Mouse (Mus musculus) midbrain, postnatal 0 days (tissue): Measurements from ENCODE around the gene Podn. TPM values are rescaled to one million over a fixed set of nuclear protein-coding genes. Genes with fewer than 3 reads are reported as not detected.

ENCODE experiments used
- ATAC-seq: fragments of 200-750 bp; cut with Nextera tagmentation; 2 replicates; pipeline ENCODE4 v1.8.0; 2017; ENCODE audit warnings: moderate number of reproducible peaks, mild to moderate bottlenecking, moderate TSS enrichment, moderate library complexity; ENCODE audit not compliant: low FRiP score
- DNase-seq: peaks from one replicate; pipeline ENCODE4 v3.0.0-alpha.2; 2015; ENCODE audit warnings: low spot score
- H3K27ac ChIP-seq: fragments of 300-500 bp; sonication (generic); 2 replicates; pipeline ENCODE4 v1.5.1; 2014; ENCODE audit warnings: low read depth, mild to moderate bottlenecking, low read length, mixed read lengths
- H3K27me3 ChIP-seq: fragments of 300-500 bp; sonication (generic); 2 replicates; pipeline ENCODE4 v1.6.1; 2014; ENCODE audit warnings: low read length, control low read depth, mixed read lengths; ENCODE audit not compliant: insufficient read depth
- H3K36me3 ChIP-seq: fragments of 300-500 bp; sonication (generic); 2 replicates; pipeline ENCODE4 v1.6.1; 2014; ENCODE audit warnings: low read length, control low read depth, mixed read lengths; ENCODE audit not compliant: insufficient read depth
- H3K4me1 ChIP-seq: fragments of 300-500 bp; sonication (generic); 2 replicates; pipeline ENCODE4 v1.6.1; 2014; ENCODE audit warnings: mild to moderate bottlenecking, control low read depth, antibody characterized with exemption, low read length, mixed read lengths; ENCODE audit not compliant: insufficient read depth
- H3K4me2 ChIP-seq: fragments of 300-500 bp; sonication (generic); 2 replicates; pipeline ENCODE4 v1.6.1; 2014; ENCODE audit warnings: low read depth, mild to moderate bottlenecking, low read length, mixed read lengths; ENCODE audit not compliant: poor library complexity, severe bottlenecking
- H3K4me3 ChIP-seq: fragments of 300-500 bp; sonication (generic); 2 replicates; pipeline ENCODE4 v1.5.1; 2014; ENCODE audit warnings: low read depth, mild to moderate bottlenecking, low read length, moderate library complexity
- H3K9ac ChIP-seq: fragments of 300-500 bp; sonication (generic); replicated peaks from 2 replicates; pipeline ENCODE4 v1.6.1; 2014; ENCODE audit warnings: mild to moderate bottlenecking, low read length, moderate library complexity, mixed read lengths; ENCODE audit not compliant: poor library complexity, severe bottlenecking
- H3K9me3 ChIP-seq: fragments of 300-500 bp; sonication (generic); 2 replicates; pipeline ENCODE4 v1.6.1; 2016; ENCODE audit warnings: low read length, control low read depth
- CTCF ChIP-seq: IDR thresholded peaks from 2 replicates; pipeline ENCODE4 v1.5.1; 2016; ENCODE audit warnings: antibody characterized with exemption, mild to moderate bottlenecking
- WGBS: fragments of 180-500 bp; shearing (Covaris S2); extraction: QIAGEN DNeasy Blood & Tissue Kit; methylation state at CpG from one replicate; pipeline ENCODE4 v1.1.7; 2014; 5-methylcytosine and 5-hydroxymethylcytosine counted together
- polyA plus RNA-seq: library from polyadenylated mRNA; unstranded; fragments of >200 nt; fragmentation: Nextera tagmentation; extraction: Ambion mirVana; gene quantifications from 2 replicates; pipeline ENCODE4 v1.2.1, GENCODE M21; 2015
- total RNA-seq: library from RNA; depleted of rRNA; stranded (reverse); fragments of >200 nt; gene quantifications from 2 replicates; pipeline ENCODE4 v1.2.3, GENCODE M21; 2014

Podn gene
- total and polyA plus RNA-seq, 2 experiments from 2014 or later = 1.5 to 5.7 TPM

DNA sequence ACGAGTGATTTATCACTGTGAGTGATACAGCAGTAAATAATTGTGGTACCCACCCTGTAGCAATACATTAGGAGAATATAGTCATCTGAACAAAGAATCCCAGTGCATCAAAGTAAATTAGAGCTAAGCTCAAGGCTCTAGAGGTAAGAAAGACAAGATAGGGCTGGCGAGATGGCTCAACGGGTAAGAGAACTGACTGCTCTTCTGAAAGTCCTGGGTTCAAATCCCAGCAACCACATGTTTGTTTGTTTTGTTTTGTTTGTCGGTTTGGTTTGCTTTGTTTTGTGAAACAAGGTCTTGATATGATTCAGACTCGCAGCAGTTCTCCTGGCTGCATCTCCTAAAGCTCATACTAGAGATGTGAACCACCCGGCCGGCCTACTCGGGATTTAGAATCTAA, 21.2 kb upstream of the Podn start:
- no peak overlapping the region for H3K27ac ChIP-seq
- H3K9ac ChIP-seq = no peak overlapping the region
- ATAC-seq (no peak), DNase-seq (no peak)
- H3K27me3 ChIP-seq = no peaks in the 10 kb centered on the region
- no peak for TF ChIP-seq CTCF
- no peaks in the 10 kb centered on the region for H3K36me3 ChIP-seq
- no peak overlapping the region for H3K4me3 ChIP-seq
- H3K4me1 ChIP-seq = no peaks in the 10 kb centered on the region
- H3K4me2 ChIP-seq = no peak overlapping the region; the same call in 1 of the 2 replicates
- WGBS = 92% methylated on average over 8 of the region's 8 CpGs
- H3K9me3 ChIP-seq = no peaks in the 10 kb centered on the region

DNA sequence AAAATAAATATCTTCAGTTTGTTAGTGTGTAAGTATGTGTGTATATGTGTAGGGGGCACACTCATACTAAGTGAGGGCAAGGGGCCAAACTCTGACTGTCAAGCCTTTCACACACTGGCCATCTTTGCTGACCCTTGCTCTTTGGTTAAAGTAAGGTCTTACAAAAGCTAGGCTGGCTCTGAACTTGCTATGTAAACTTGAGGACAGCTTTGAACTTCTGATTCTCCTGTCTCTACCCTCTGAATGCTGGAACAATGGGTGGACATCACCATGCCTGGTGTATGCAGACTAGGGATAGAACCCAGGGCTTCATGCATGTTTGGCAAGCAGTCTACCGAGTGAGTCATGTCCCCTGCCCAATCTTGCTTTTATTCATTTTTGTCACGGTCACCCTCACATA, 20.2 kb upstream of the Podn start:
- ATAC-seq (no peak), DNase-seq (no peak)
- H3K4me3 ChIP-seq = no peak overlapping the region
- 81% methylated on average over 2 of the region's 2 CpGs for WGBS
- no peak for TF ChIP-seq CTCF
- H3K4me2 ChIP-seq = no peak overlapping the region
- H3K9me3 ChIP-seq = no peaks in the 10 kb centered on the region
- H3K9ac ChIP-seq = no peak overlapping the region
- H3K27ac ChIP-seq = no peak overlapping the region
- no peaks in the 10 kb centered on the region for H3K4me1 ChIP-seq
- no peaks in the 10 kb centered on the region for H3K27me3 ChIP-seq
- no peaks in the 10 kb centered on the region for H3K36me3 ChIP-seq

DNA sequence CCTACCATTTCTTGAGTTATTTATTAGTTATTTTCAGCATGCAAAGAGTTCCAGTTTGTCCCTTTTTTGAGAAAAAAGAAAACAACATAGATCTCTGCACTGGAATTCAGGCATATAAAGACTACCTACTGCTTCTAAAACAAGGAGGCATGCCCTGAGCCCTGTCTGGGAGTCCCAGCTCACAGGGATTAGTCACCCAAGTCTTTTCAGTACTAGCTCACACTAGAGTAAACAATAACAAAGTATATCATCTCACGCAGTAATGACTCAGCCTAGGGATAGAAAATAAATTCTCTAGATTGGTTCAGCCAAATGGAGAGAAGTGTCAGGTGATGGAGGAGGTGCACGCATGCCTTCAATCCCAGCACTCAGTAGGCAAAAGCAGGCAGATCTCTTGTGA, 14.5 kb upstream of the Podn start:
- no peaks in the 10 kb centered on the region for H3K36me3 ChIP-seq
- no peak overlapping the region for H3K27ac ChIP-seq
- H3K4me3 ChIP-seq = no peak overlapping the region
- WGBS = 89% methylated on average over 2 of the region's 2 CpGs
- no peak overlapping the region for H3K4me2 ChIP-seq
- DNase-seq (no peak), ATAC-seq (no peak)
- H3K27me3 ChIP-seq = no peaks in the 10 kb centered on the region
- no peaks in the 10 kb centered on the region for H3K4me1 ChIP-seq
- no peak for TF ChIP-seq CTCF
- H3K9ac ChIP-seq = no peak overlapping the region
- no peaks in the 10 kb centered on the region for H3K9me3 ChIP-seq

GRCm38 (mm10) chr4:108109728-108110127, 13.5 kb upstream of the Podn start:
- H3K9me3 ChIP-seq = no peaks in the 10 kb centered on the region
- H3K36me3 ChIP-seq = no peaks in the 10 kb centered on the region
- no peaks in the 10 kb centered on the region for H3K4me1 ChIP-seq
- WGBS = 96% methylated on average over 7 of the region's 7 CpGs
- H3K27me3 ChIP-seq = no peaks in the 10 kb centered on the region
- no peak overlapping the region for H3K4me2 ChIP-seq
- no peak overlapping the region for H3K4me3 ChIP-seq
- no peak for TF ChIP-seq CTCF
- H3K9ac ChIP-seq = no peak overlapping the region
- no peak overlapping the region for H3K27ac ChIP-seq
- ATAC-seq (no peak), DNase-seq (no peak)

- no peak for TF ChIP-seq CTCF
Measured at GRCm38 (mm10) chr4:108092741-108093397, 3.4 kb downstream of the Podn start.

GRCm38 (mm10) chr4:108083993-108084392, 12.3 kb downstream of the Podn start:
- H3K9ac ChIP-seq = no peak overlapping the region
- ATAC-seq (no peak), DNase-seq (no peak)
- no peak overlapping the region for H3K27ac ChIP-seq
- H3K36me3 ChIP-seq = no peaks in the 10 kb centered on the region
- H3K4me3 ChIP-seq = no peak overlapping the region
- H3K4me1 ChIP-seq = no peaks in the 10 kb centered on the region
- no peak for TF ChIP-seq CTCF
- H3K9me3 ChIP-seq = no peaks in the 10 kb centered on the region
- H3K4me2 ChIP-seq = no peak overlapping the region
- no peaks in the 10 kb centered on the region for H3K27me3 ChIP-seq
- WGBS = 86% methylated on average over 2 of the region's 2 CpGs

More at GRCm38 (mm10) chr4:108092741-108093397, 3.4 kb downstream of the Podn start:
- H3K27me3 ChIP-seq = no peaks in the 10 kb centered on the region
- no peak overlapping the region for H3K4me3 ChIP-seq
- no peak overlapping the region for H3K27ac ChIP-seq
- WGBS = 82% methylated on average over 6 of the region's 6 CpGs
- DNase-seq = no peak
- ATAC-seq = no peak
- no peaks in the 10 kb centered on the region for H3K4me1 ChIP-seq
- no peak overlapping the region for H3K4me2 ChIP-seq
- H3K36me3 ChIP-seq = peaks cover 10% of the 10 kb centered on the region; the same call in 1 of the 2 replicates
- H3K9me3 ChIP-seq = no peaks in the 10 kb centered on the region
- no peak overlapping the region for H3K9ac ChIP-seq
